Comparison of ENCODE assay signal across 8 mouse cellular contexts in genomic region chr11:114675826-114676401, GRCm38 (mm10). TPM values are rescaled to one million over a fixed set of nuclear protein-coding genes. Genes with fewer than 3 reads are reported as not detected.
A peak's percentile ranks its signal among the peaks of the same experiment; 100 is the strongest.
DNase-seq lines count a peak whose midpoint lies in the region; ATAC-seq and TF ChIP-seq lines count a peak whose summit lies in the region.

No protein-coding gene starts in this region.

- WGBS in forebrain, embryonic 15.5 days, result 2% methylated on average over 27 of the region's 27 CpGs
- WGBS in liver, embryonic 16.5 days (ENCODE audit: insufficient replicate concordance), result 1% methylated on average over 27 of the region's 27 CpGs
- WGBS in neural tube, embryonic 15.5 days, result 2% methylated on average over 27 of the region's 27 CpGs

- H3K27ac ChIP-seq in bone marrow macrophage, adult 2 months (ENCODE audit: insufficient read depth, low read depth, low read length), result peak overlapping the region; percentile 88
- H3K27ac ChIP-seq in forebrain, embryonic 15.5 days (replicated peaks), result peak overlapping the region; percentile 32
- peak overlapping the region; percentile 39 for H3K27ac ChIP-seq in liver, embryonic 16.5 days (ENCODE audit: low read length)
- peak overlapping the region; percentile 70 for H3K27ac ChIP-seq in neural tube, embryonic 15.5 days (replicated peaks)

- H3K4me3 ChIP-seq in bone marrow macrophage, adult 2 months (ENCODE audit: insufficient read depth, low read length), result peak overlapping the region; percentile 99
- peak overlapping the region; percentile 58 for H3K4me3 ChIP-seq in forebrain, embryonic 15.5 days
- peak overlapping the region; percentile 67 for H3K4me3 ChIP-seq in liver, embryonic 16.5 days (ENCODE audit: low read depth, low read length)
- H3K4me3 ChIP-seq in neural tube, embryonic 15.5 days (replicated peaks), result peak overlapping the region; percentile 50

- ATAC-seq in forebrain, embryonic 15.5 days (replicated peaks), result peak; percentile 10; the same call in 1 of the 2 replicates
- no peak for ATAC-seq in liver, embryonic 16.5 days (ENCODE audit: low read depth)
- ATAC-seq in neural tube, embryonic 15.5 days (ENCODE audit: low FRiP score), result peak; percentile 18; the same call in 1 of the 2 replicates

- no peaks in the 10 kb centered on the region for H3K9me3 ChIP-seq in forebrain, embryonic 15.5 days
- H3K9me3 ChIP-seq in liver, embryonic 16.5 days (replicated peaks; ENCODE audit: control insufficient read depth, low read length), result no peaks in the 10 kb centered on the region
- H3K9me3 ChIP-seq in neural tube, embryonic 15.5 days (replicated peaks), result no peaks in the 10 kb centered on the region

- peaks cover 33% of the 10 kb centered on the region for H3K4me1 ChIP-seq in bone marrow macrophage, adult 2 months (ENCODE audit: control insufficient read depth, insufficient read depth, low read length)
- peaks cover 30% of the 10 kb centered on the region for H3K4me1 ChIP-seq in forebrain, embryonic 15.5 days
- peaks cover 14% of the 10 kb centered on the region for H3K4me1 ChIP-seq in liver, embryonic 16.5 days (ENCODE audit: control insufficient read depth, low read depth, low read length)
- H3K4me1 ChIP-seq in neural tube, embryonic 15.5 days, result peaks cover 56% of the 10 kb centered on the region

- peak overlapping the region; percentile 59 for H3K9ac ChIP-seq in forebrain, embryonic 15.5 days (replicated peaks)
- peak overlapping the region; percentile 59 for H3K9ac ChIP-seq in liver, embryonic 16.5 days (ENCODE audit: low read depth, low read length)
- H3K9ac ChIP-seq in neural tube, embryonic 15.5 days (replicated peaks), result peak overlapping the region; percentile 35

- peak overlapping the region; percentile 82 for H3K4me2 ChIP-seq in forebrain, embryonic 15.5 days (replicated peaks)
- H3K4me2 ChIP-seq in liver, embryonic 16.5 days (ENCODE audit: low read depth, low read length), result peak overlapping the region; percentile 87
- peak overlapping the region; percentile 84 for H3K4me2 ChIP-seq in neural tube, embryonic 15.5 days

- no peaks in the 10 kb centered on the region for H3K27me3 ChIP-seq in forebrain, embryonic 15.5 days
- H3K27me3 ChIP-seq in liver, embryonic 16.5 days (ENCODE audit: control insufficient read depth, insufficient read depth, low read depth, low read length), result peaks cover 16% of the 10 kb centered on the region
- H3K27me3 ChIP-seq in neural tube, embryonic 15.5 days (replicated peaks), result peaks cover 13% of the 10 kb centered on the region; the same call in 1 of the 2 replicates

- TF ChIP-seq POLR2A in bone marrow macrophage, adult 2 months (IDR thresholded peaks at IDR 0.05; ENCODE audit: borderline replicate concordance, low read depth, low read length), result no peak

- peak; percentile 41 to 44 for DNase-seq in spleen, postnatal 36 days (ENCODE audit: low spot score in 2 of 2)
- DNase-seq in spleen, adult 12 weeks (ENCODE audit: low spot score), result no peak
- peak; percentile 59 for DNase-seq in induced T-regulatory cell, adult 2 months (ENCODE audit: low read depth)
- DNase-seq in right cerebral cortex, postnatal 10 days (ENCODE audit: low spot score in 2 of 2), result no peak

- no peak for TF ChIP-seq CTCF in bone marrow macrophage, adult 2 months (IDR thresholded peaks at IDR 0.05; ENCODE audit: low read depth, low read length)

- H3K36me3 ChIP-seq in forebrain, embryonic 15.5 days, result peaks cover 29% of the 10 kb centered on the region
- peaks cover 20% of the 10 kb centered on the region for H3K36me3 ChIP-seq in liver, embryonic 16.5 days (ENCODE audit: control insufficient read depth, insufficient read depth)
- H3K36me3 ChIP-seq in neural tube, embryonic 15.5 days, result peaks cover 26% of the 10 kb centered on the region

RNA-seq across cellular contexts. Expression of gene Ttyh2, which starts 0.7 kb away (rescaled TPM):
- polyA plus RNA-seq in bone marrow macrophage, adult 2 months (2012; ENCODE audit: insufficient read depth, insufficient read length, missing spikeins), result 29.6 and 37.5 TPM in 2 replicates
- polyA plus RNA-seq in forebrain, embryonic 15.5 days (2015; fragmentation: Nextera tagmentation; extraction: Ambion mirVana), result 23.1 and 24.1 TPM in 2 replicates
- 11.5 and 15.3 TPM in 2 replicates for polyA plus RNA-seq in liver, embryonic 16.5 days (2015; fragmentation: Nextera tagmentation; extraction: Ambion mirVana)
- 30.0 and 31.0 TPM in 2 replicates for polyA plus RNA-seq in neural tube, embryonic 15.5 days (2015; fragmentation: Nextera tagmentation; extraction: Ambion mirVana)

RNA-seq across cellular contexts. Expression of gene Rpl38, which starts 7.6 kb away (rescaled TPM):
- 1,601 and 1,765 TPM in 2 replicates for polyA plus RNA-seq in bone marrow macrophage, adult 2 months (2012; ENCODE audit: insufficient read depth, insufficient read length, missing spikeins)
- polyA plus RNA-seq in forebrain, embryonic 15.5 days (2015; fragmentation: Nextera tagmentation; extraction: Ambion mirVana), result 787 and 864 TPM in 2 replicates
- 598 and 706 TPM in 2 replicates for polyA plus RNA-seq in liver, embryonic 16.5 days (2015; fragmentation: Nextera tagmentation; extraction: Ambion mirVana)
- polyA plus RNA-seq in neural tube, embryonic 15.5 days (2015; fragmentation: Nextera tagmentation; extraction: Ambion mirVana), result 804 and 844 TPM in 2 replicates

RNA-seq across cellular contexts. Expression of gene Dnaic2, which starts 51.3 kb away (rescaled TPM):
- polyA plus RNA-seq in bone marrow macrophage, adult 2 months (2012; ENCODE audit: insufficient read depth, insufficient read length, missing spikeins), result not detected in 2 replicates
- 1.9 and 2.6 TPM in 2 replicates for polyA plus RNA-seq in forebrain, embryonic 15.5 days (2015; fragmentation: Nextera tagmentation; extraction: Ambion mirVana)
- 0.63 and 1.4 TPM in 2 replicates for polyA plus RNA-seq in liver, embryonic 16.5 days (2015; fragmentation: Nextera tagmentation; extraction: Ambion mirVana)
- 1.7 and 1.9 TPM in 2 replicates for polyA plus RNA-seq in neural tube, embryonic 15.5 days (2015; fragmentation: Nextera tagmentation; extraction: Ambion mirVana)

Comparison
In these comparisons a context has a peak if more than half of its experiments do, and no peak if none do; other contexts are left out.
1. DNase-seq: peak in spleen, postnatal 36 days (2 of 2) and induced T-regulatory cell, adult 2 months (single experiment); none in spleen, adult 12 weeks (single experiment) and right cerebral cortex, postnatal 10 days (0 of 2).
2. H3K27ac ChIP-seq: peak in every context shown above with its lines; median percentile 88 in bone marrow macrophage, adult 2 months; 70 in neural tube, embryonic 15.5 days; 39 in liver, embryonic 16.5 days; 32 in forebrain, embryonic 15.5 days.
3. Peak in every context shown above with its lines, with median percentiles within 50 percentile points of each other: H3K4me3 ChIP-seq, H3K4me2 ChIP-seq and H3K9ac ChIP-seq.